In the genomic region with DNA sequence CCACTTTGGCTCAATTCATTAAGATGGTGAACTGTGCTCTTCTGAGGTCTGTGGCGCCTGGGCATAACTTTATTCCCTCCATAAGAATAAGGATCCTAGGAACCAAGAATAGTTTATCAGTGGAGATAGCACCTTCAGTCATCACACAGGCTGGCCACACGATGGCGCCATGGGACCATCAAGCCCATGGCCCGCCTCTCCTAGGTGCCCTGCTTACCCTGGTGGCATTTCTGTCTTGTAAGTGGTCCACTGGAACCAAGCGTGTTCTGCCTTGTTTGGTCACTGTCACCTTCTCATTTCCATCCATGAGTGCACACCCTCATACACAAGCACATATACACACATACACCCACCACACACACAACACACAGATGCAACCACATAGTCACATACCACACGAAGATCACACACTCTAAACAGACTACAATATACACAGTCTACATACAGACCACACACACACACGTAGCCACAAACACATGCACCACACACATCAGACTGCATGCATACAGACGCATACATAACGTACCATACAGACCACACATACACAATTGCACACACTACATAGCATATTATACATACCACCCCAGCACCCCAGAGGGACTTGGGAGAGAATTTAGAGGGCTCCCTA, we compare ENCODE assay signal across 7 mouse cellular contexts.
A peak's percentile ranks its signal among the peaks of the same experiment; 100 is the strongest.
DNase-seq lines count a peak whose midpoint lies in the region; TF ChIP-seq lines count a peak whose summit lies in the region.

No protein-coding gene starts in this region.

- no peak overlapping the region for H3K27ac ChIP-seq in ES-E14 (ENCODE audit: insufficient read depth, low read depth, low read length, poor library complexity, severe bottlenecking)

- H3K79me3 ChIP-seq in C2C12 (ENCODE audit: low read depth), result no peaks in the 10 kb centered on the region

- peaks cover 0 to 7% of the 10 kb centered on the region in 2 experiments; a peak in 1 of 4 replicates for H3K4me1 ChIP-seq in ES-E14 (ENCODE audit: control insufficient read depth in 2 of 2, insufficient read depth in 2 of 2, low read length in 2 of 2, poor library complexity in 1 of 2)

- H3K79me2 ChIP-seq in C2C12 (ENCODE audit: control insufficient read depth, insufficient read depth), result no peaks in the 10 kb centered on the region

- DNase-seq in ES-E14 (ENCODE audit: low read depth, low spot score), result peak; percentile 25
- DNase-seq in cerebellum, adult 9-11 months, result peak; percentile 6
- peak; percentile 25 to 36 for DNase-seq in frontal cortex, postnatal 25 days (ENCODE audit: low spot score in 2 of 2)
- DNase-seq in kidney, postnatal 14 days, result peak; percentile 47
- DNase-seq in lung, postnatal 25 days (ENCODE audit: low spot score), result peak; percentile 7
- peak; percentile 63 for DNase-seq in right cerebral cortex, postnatal 14 days

- H3K9ac ChIP-seq in ES-E14 (ENCODE audit: insufficient read depth, low read depth, low read length, poor library complexity, severe bottlenecking), result no peak overlapping the region

- in situ Hi-C loops in ES-E14 (cut with MboI; ENCODE audit: low sequenced_read_pairs in 2 of 2, unreplicated experiment in 2 of 2), result no loop called here

- H3K27me3 ChIP-seq in C2C12 (ENCODE audit: control insufficient read depth, insufficient read depth, insufficient read length), result no peaks in the 10 kb centered on the region

- no peaks in the 10 kb centered on the region for H3K36me3 ChIP-seq in C2C12 (ENCODE audit: control insufficient read depth, insufficient read depth)
- H3K36me3 ChIP-seq in ES-E14 (ENCODE audit: control insufficient read depth, insufficient read depth, low read length, poor library complexity, severe bottlenecking), result no peaks in the 10 kb centered on the region

- H3K4me3 ChIP-seq in C2C12 (ENCODE audit: insufficient read depth, poor library complexity, severe bottlenecking), result no peak overlapping the region
- no peak overlapping the region for H3K4me3 ChIP-seq in ES-E14 (ENCODE audit: insufficient read depth in 1 of 2, low read depth in 1 of 2, low read length in 2 of 2, poor library complexity in 1 of 2, severe bottlenecking in 1 of 2)

- peak; percentile 35 for TF ChIP-seq CTCF in C2C12 (IDR thresholded peaks at IDR 0.05; ENCODE audit: control insufficient read depth, insufficient read depth, insufficient read length)

- H3K9me3 ChIP-seq in ES-E14 (ENCODE audit: control insufficient read depth, insufficient read depth, low read depth, low read length), result no peaks in the 10 kb centered on the region

- H3ac ChIP-seq in C2C12 (ENCODE audit: control insufficient read depth, insufficient read length, low read depth), result no peak overlapping the region

TF ChIP-seq in C2C12, 6 proteins besides CTCF, POLR2A, EP300 and RAD21:
- TF ChIP-seq FOSL1 (IDR thresholded peaks at IDR 0.05; ENCODE audit: insufficient read depth, low read length, poor library complexity, severe bottlenecking) (no peak), MYOG (IDR thresholded peaks at IDR 0.05; ENCODE audit: control insufficient read depth, extremely low read depth, insufficient read length) (no peak), USF1 (IDR thresholded peaks at IDR 0.05; ENCODE audit: low read depth) (no peak), MAX (IDR thresholded peaks at IDR 0.05) (no peak), CEBPB (IDR thresholded peaks at IDR 0.05; ENCODE audit: low read depth) (no peak), MYOD1 (IDR thresholded peaks at IDR 0.05; ENCODE audit: control insufficient read depth, insufficient read length, low read depth) (no peak)

TF ChIP-seq in ES-E14, 5 proteins besides CTCF, POLR2A, EP300 and RAD21:
- TF ChIP-seq ZC3H11A (IDR thresholded peaks at IDR 0.05; ENCODE audit: borderline replicate concordance, low read depth, low read length), result peak; percentile 75; the same call in 1 of the 2 replicates
- no peak for TF ChIP-seq MAFK (IDR thresholded peaks at IDR 0.05; ENCODE audit: insufficient read depth, low read depth, low read length)
- TF ChIP-seq CHD2 (IDR thresholded peaks at IDR 0.05; ENCODE audit: low read depth, low read length), result no peak
- TF ChIP-seq ZNF384 (IDR thresholded peaks at IDR 0.05; ENCODE audit: low read depth, low read length), result no peak
- no peak for TF ChIP-seq HCFC1 (IDR thresholded peaks at IDR 0.05; ENCODE audit: borderline replicate concordance, insufficient read depth, low read length)

Comparison
In these comparisons a context has a peak if more than half of its experiments do, and no peak if none do; other contexts are left out.
1. DNase-seq: peak in every context shown above with its lines; median percentile 63 in right cerebral cortex, postnatal 14 days; 47 in kidney, postnatal 14 days; 30 in frontal cortex, postnatal 25 days; 25 in ES-E14; 7 in lung, postnatal 25 days; 6 in cerebellum, adult 9-11 months.